ENCODE assay signal across 26 mouse cellular contexts in the genomic region with DNA sequence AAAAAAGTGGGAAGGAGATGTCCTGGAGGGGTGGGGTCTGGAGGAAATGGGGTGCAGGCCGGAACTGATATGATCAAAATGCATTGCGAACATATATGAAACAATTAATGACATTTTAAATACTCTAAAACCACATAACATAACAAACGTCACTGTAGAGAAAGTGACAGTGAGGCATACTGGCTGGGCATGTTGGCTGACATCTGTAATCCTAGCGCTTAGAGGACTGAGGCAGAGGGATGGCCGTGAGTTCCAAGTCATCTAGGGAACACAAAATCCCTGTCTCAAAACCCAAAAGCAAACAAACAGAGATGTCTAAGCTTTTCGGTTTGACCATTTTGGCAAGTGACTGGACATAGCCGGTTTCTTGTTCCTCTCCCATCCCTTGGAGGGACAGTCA. TPM values are rescaled to one million over a fixed set of nuclear protein-coding genes. Genes with fewer than 3 reads are reported as not detected.
A peak's percentile ranks its signal among the peaks of the same experiment; 100 is the strongest.
DNase-seq lines count a peak whose midpoint lies in the region; ATAC-seq and TF ChIP-seq lines count a peak whose summit lies in the region.
"Had no signal": no experiment of that assay in that cellular context is flagged by ENCODE, and none has a peak within 500 bp of the region (broad histone marks: within the 10 kb centered on the region; RNA-seq: fewer than 3 reads in every experiment).

No protein-coding gene starts in this region.

- H3K9me3 ChIP-seq in megakaryocyte, embryonic 14.5 days = no peaks in the 10 kb centered on the region
- H3K9me3 ChIP-seq in liver, embryonic 12.5 days (replicated peaks) = no peaks in the 10 kb centered on the region
- no peaks in the 10 kb centered on the region for H3K9me3 ChIP-seq in liver, postnatal 0 days (ENCODE audit: low read length)
- H3K9me3 ChIP-seq: heart, embryonic 13.5 days; hindbrain, embryonic 10.5 days; hindbrain, embryonic 15.5 days; midbrain, embryonic 15.5 days; stomach, embryonic 15.5 days had no signal

- H3K4me2 ChIP-seq in liver, embryonic 12.5 days = peak overlapping the region; percentile 46
- H3K4me2 ChIP-seq in liver, postnatal 0 days (ENCODE audit: low read depth, low read length) = peak overlapping the region; percentile 27
- H3K4me2 ChIP-seq: heart, embryonic 13.5 days; hindbrain, embryonic 15.5 days; midbrain, embryonic 15.5 days; stomach, embryonic 15.5 days had no signal

- peaks cover 21% of the 10 kb centered on the region for H3K36me3 ChIP-seq in megakaryocyte, embryonic 14.5 days (replicated peaks; ENCODE audit: low read length)
- H3K36me3 ChIP-seq in liver, embryonic 12.5 days = no peaks in the 10 kb centered on the region
- no peaks in the 10 kb centered on the region for H3K36me3 ChIP-seq in liver, postnatal 0 days (replicated peaks; ENCODE audit: insufficient read depth, low read length)
- H3K36me3 ChIP-seq: heart, embryonic 13.5 days; hindbrain, embryonic 10.5 days; hindbrain, embryonic 15.5 days; midbrain, embryonic 15.5 days; stomach, embryonic 15.5 days had no signal

- WGBS in liver, embryonic 12.5 days (ENCODE audit: insufficient replicate concordance) = 72% methylated on average over 7 of the region's 7 CpGs
- WGBS in liver, postnatal 0 days (ENCODE audit: insufficient replicate concordance) = 62% methylated on average over 7 of the region's 7 CpGs

- no peak for ATAC-seq in megakaryocyte, adult 5-6 weeks (ENCODE audit: poor library complexity, severe bottlenecking)
- no peak for ATAC-seq in liver, embryonic 12.5 days
- ATAC-seq in liver, postnatal 0 days = no peak
- no peak for ATAC-seq in erythroid progenitor cell, adult 5-6 weeks (replicated peaks; ENCODE audit: low FRiP score, poor library complexity, severe bottlenecking)
- ATAC-seq: forebrain, embryonic 16.5 days; midbrain, embryonic 15.5 days; Patski had no signal

- no peak overlapping the region for H3K4me3 ChIP-seq in layer of hippocampus, adult 2 months
- H3K4me3 ChIP-seq in megakaryocyte, embryonic 14.5 days (replicated peaks) = peak overlapping the region; percentile 64
- no peak overlapping the region for H3K4me3 ChIP-seq in liver, embryonic 12.5 days
- no peak overlapping the region for H3K4me3 ChIP-seq in liver, postnatal 0 days (ENCODE audit: low read depth, low read length)
- H3K4me3 ChIP-seq: heart, adult 2 months; heart, embryonic 13.5 days; hindbrain, embryonic 10.5 days; hindbrain, embryonic 15.5 days; midbrain, embryonic 15.5 days; stomach, embryonic 15.5 days had no signal

- H3K4me1 ChIP-seq in megakaryocyte, embryonic 14.5 days = peaks cover 100% of the 10 kb centered on the region
- peaks cover 98% of the 10 kb centered on the region for H3K4me1 ChIP-seq in liver, embryonic 12.5 days
- H3K4me1 ChIP-seq in liver, postnatal 0 days (ENCODE audit: insufficient read depth) = peaks cover 70% of the 10 kb centered on the region

- TF ChIP-seq EP300 in liver, postnatal 0 days (IDR thresholded peaks at IDR 0.05; ENCODE audit: low read depth) = no peak

- no peak for TF ChIP-seq CTCF in layer of hippocampus, adult 2 months (conservative IDR thresholded peaks at IDR 0.05)
- no peak for TF ChIP-seq CTCF in liver, postnatal 0 days (IDR thresholded peaks at IDR 0.05; ENCODE audit: low read depth)

- H3K9ac ChIP-seq in liver, embryonic 12.5 days = no peak overlapping the region
- H3K9ac ChIP-seq in liver, postnatal 0 days (replicated peaks) = no peak overlapping the region; the same call in 1 of the 2 replicates
- H3K9ac ChIP-seq: heart, embryonic 13.5 days; hindbrain, embryonic 15.5 days; midbrain, embryonic 15.5 days; stomach, embryonic 15.5 days had no signal

- peak overlapping the region; percentile 88 for H3K27ac ChIP-seq in layer of hippocampus, adult 2 months
- H3K27ac ChIP-seq in liver, embryonic 12.5 days = peak overlapping the region; percentile 79
- peak overlapping the region; percentile 39; the same call in 1 of the 2 replicates for H3K27ac ChIP-seq in liver, postnatal 0 days (ENCODE audit: low read depth)
- H3K27ac ChIP-seq: heart, adult 2 months; heart, embryonic 13.5 days; hindbrain, embryonic 10.5 days; hindbrain, embryonic 15.5 days; kidney, postnatal 0 days; midbrain, embryonic 15.5 days; stomach, embryonic 15.5 days had no signal

- no peaks in the 10 kb centered on the region for H3K27me3 ChIP-seq in megakaryocyte, embryonic 14.5 days (replicated peaks)
- H3K27me3 ChIP-seq in liver, embryonic 12.5 days (replicated peaks) = no peaks in the 10 kb centered on the region
- no peaks in the 10 kb centered on the region for H3K27me3 ChIP-seq in liver, postnatal 0 days (ENCODE audit: insufficient read depth, low read length)
- H3K27me3 ChIP-seq: heart, embryonic 13.5 days; hindbrain, embryonic 15.5 days; midbrain, embryonic 15.5 days; Patski; stomach, embryonic 15.5 days had no signal

- DNase-seq in layer of hippocampus, adult 2 months (ENCODE audit: low spot score in 2 of 2) = no peak
- DNase-seq in layer of hippocampus, adult 9-10 months (ENCODE audit: low spot score) = no peak
- DNase-seq in liver, postnatal 0 days = no peak
- no peak for DNase-seq in cerebellum, adult 9-11 months
- DNase-seq: adrenal gland, postnatal 10 days; cerebellum, adult 8-10 months; cerebellum, postnatal 36 days; heart, adult 2 months; heart, postnatal 10 days; kidney, postnatal 4 days; layer of hippocampus, adult 9-11 months; lung, postnatal 4 days; right cerebral cortex, postnatal 25 days; thymus, postnatal 14 days had no signal

RNA-seq across cellular contexts. Expression of a gene that starts 59.7 kb away (rescaled TPM):
- total RNA-seq in layer of hippocampus, adult 2 months (2021) = 10 to 100 TPM; 54.3 to 60.0 TPM
- polyA plus RNA-seq in megakaryocyte, embryonic 14.5 days (2012; ENCODE audit: insufficient read depth, low replicate concordance) = 1.4 and 5.1 TPM in 2 replicates
- 14.5 and 15.4 TPM in 2 replicates for total RNA-seq in megakaryocyte, adult 5-6 weeks (2015)
- 8.5 and 11.7 TPM in 2 replicates for total RNA-seq in megakaryocyte, adult 5-6 weeks (2017)
- 9.7 and 9.9 TPM in 2 replicates for polyA plus RNA-seq in liver, embryonic 12.5 days (2016; fragmentation: Nextera tagmentation; extraction: Ambion mirVana)
- polyA plus RNA-seq in liver, postnatal 0 days (2015; fragmentation: Nextera tagmentation; extraction: Ambion mirVana) = 6.8 and 9.1 TPM in 2 replicates
- total RNA-seq in erythroid progenitor cell, adult 5-6 weeks (2015; ENCODE audit: low replicate concordance) = 27.4 and 35.2 TPM in 2 replicates
- total RNA-seq in erythroid progenitor cell, adult 5-6 weeks (2017; ENCODE audit: low replicate concordance) = 14.7 and 21.9 TPM in 2 replicates
